Comparison of ENCODE assay signal across 8 mouse cellular contexts in the genomic region with DNA sequence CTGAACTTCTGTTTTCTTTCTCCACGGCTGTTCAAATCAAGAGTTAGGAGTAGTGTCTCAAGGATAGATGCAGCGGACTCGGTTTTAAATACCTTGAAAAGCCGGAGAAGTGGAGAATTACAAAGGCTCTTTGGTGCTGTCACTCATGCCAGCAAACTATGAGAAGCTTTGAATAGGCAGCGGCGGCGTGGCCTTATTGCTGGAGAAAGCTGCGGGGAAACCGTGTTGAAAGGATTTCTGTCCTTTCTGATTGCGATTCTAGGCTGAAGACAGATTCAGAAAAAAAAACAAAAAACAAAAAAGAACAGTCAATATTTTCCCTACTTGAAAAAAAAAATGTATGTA. TPM values are rescaled to one million over a fixed set of nuclear protein-coding genes. Genes with fewer than 3 reads are reported as not detected.
A peak's percentile ranks its signal among the peaks of the same experiment; 100 is the strongest.
DNase-seq lines count a peak whose midpoint lies in the region; ATAC-seq and TF ChIP-seq lines count a peak whose summit lies in the region.

No protein-coding gene starts in this region.

- TF ChIP-seq CTCF in hindbrain, postnatal 0 days (IDR thresholded peaks at IDR 0.05; ENCODE audit: low read depth) = no peak

- no peak for ATAC-seq in kidney, embryonic 16.5 days (ENCODE audit: low FRiP score, low TSS enrichment)
- ATAC-seq in hindbrain, postnatal 0 days = no peak; the same call in 1 of the 2 replicates
- peak; percentile 53 for ATAC-seq in midbrain, embryonic 15.5 days (replicated peaks)

- H3K4me1 ChIP-seq in kidney, embryonic 16.5 days (ENCODE audit: insufficient read depth, low read length) = peaks cover 28% of the 10 kb centered on the region
- H3K4me1 ChIP-seq in embryonic facial prominence, embryonic 10.5 days = peaks cover 26% of the 10 kb centered on the region
- peaks cover 22% of the 10 kb centered on the region for H3K4me1 ChIP-seq in hindbrain, postnatal 0 days (ENCODE audit: insufficient read depth, low read length)
- peaks cover 31% of the 10 kb centered on the region for H3K4me1 ChIP-seq in midbrain, embryonic 15.5 days

- H3K4me3 ChIP-seq in kidney, embryonic 16.5 days (ENCODE audit: low read length) = peak overlapping the region; percentile 83
- peak overlapping the region; percentile 83 for H3K4me3 ChIP-seq in embryonic facial prominence, embryonic 10.5 days
- H3K4me3 ChIP-seq in hindbrain, postnatal 0 days (ENCODE audit: low read length) = peak overlapping the region; percentile 74
- H3K4me3 ChIP-seq in midbrain, embryonic 15.5 days = peak overlapping the region; percentile 82

- H3K9me3 ChIP-seq in kidney, embryonic 16.5 days (ENCODE audit: low read length) = no peaks in the 10 kb centered on the region
- H3K9me3 ChIP-seq in embryonic facial prominence, embryonic 10.5 days = no peaks in the 10 kb centered on the region
- H3K9me3 ChIP-seq in hindbrain, postnatal 0 days (ENCODE audit: low read length) = no peaks in the 10 kb centered on the region
- no peaks in the 10 kb centered on the region for H3K9me3 ChIP-seq in midbrain, embryonic 15.5 days

- no peak for DNase-seq in kidney, postnatal 4 days
- no peak for DNase-seq in embryonic facial prominence, embryonic 10.5 days (ENCODE audit: low spot score)
- no peak for DNase-seq in hindbrain, postnatal 0 days (ENCODE audit: low spot score)
- no peak for DNase-seq in adrenal gland, adult 2 months
- DNase-seq in embryo, embryonic 10.5 days (ENCODE audit: low spot score) = no peak
- DNase-seq in layer of hippocampus, adult 18-20 months (ENCODE audit: low spot score in 2 of 2) = no peak

- H3K9ac ChIP-seq in kidney, embryonic 16.5 days (replicated peaks; ENCODE audit: low read length) = peak overlapping the region; percentile 92
- peak overlapping the region; percentile 72 for H3K9ac ChIP-seq in hindbrain, postnatal 0 days (replicated peaks; ENCODE audit: low read length)
- H3K9ac ChIP-seq in midbrain, embryonic 15.5 days = peak overlapping the region; percentile 88

- peaks cover 8% of the 10 kb centered on the region; the same call in 1 of the 2 replicates for H3K36me3 ChIP-seq in kidney, embryonic 16.5 days (ENCODE audit: insufficient read depth, low read length)
- peaks cover 22% of the 10 kb centered on the region for H3K36me3 ChIP-seq in embryonic facial prominence, embryonic 10.5 days (replicated peaks)
- H3K36me3 ChIP-seq in hindbrain, postnatal 0 days (ENCODE audit: insufficient read depth, low read length) = no peaks in the 10 kb centered on the region
- H3K36me3 ChIP-seq in midbrain, embryonic 15.5 days (replicated peaks) = no peaks in the 10 kb centered on the region

- WGBS in kidney, embryonic 16.5 days = 0% methylated on average over 10 of the region's 10 CpGs
- 0% methylated on average over 10 of the region's 10 CpGs for WGBS in embryonic facial prominence, embryonic 10.5 days
- WGBS in hindbrain, postnatal 0 days = under 1% methylated on average over 10 of the region's 10 CpGs
- under 1% methylated on average over 10 of the region's 10 CpGs for WGBS in midbrain, embryonic 15.5 days

- H3K4me2 ChIP-seq in kidney, embryonic 16.5 days (replicated peaks; ENCODE audit: low read depth, low read length) = peak overlapping the region; percentile 91
- H3K4me2 ChIP-seq in hindbrain, postnatal 0 days (ENCODE audit: low read depth, low read length) = peak overlapping the region; percentile 77
- H3K4me2 ChIP-seq in midbrain, embryonic 15.5 days = peak overlapping the region; percentile 75

- H3K27ac ChIP-seq in kidney, embryonic 16.5 days (ENCODE audit: low read length) = peak overlapping the region; percentile 98
- peak overlapping the region; percentile 91 for H3K27ac ChIP-seq in embryonic facial prominence, embryonic 10.5 days (replicated peaks)
- H3K27ac ChIP-seq in hindbrain, postnatal 0 days = peak overlapping the region; percentile 94
- H3K27ac ChIP-seq in midbrain, embryonic 15.5 days = peak overlapping the region; percentile 95

- no peaks in the 10 kb centered on the region for H3K27me3 ChIP-seq in kidney, embryonic 16.5 days (ENCODE audit: insufficient read depth, low read length)
- H3K27me3 ChIP-seq in embryonic facial prominence, embryonic 10.5 days (replicated peaks; ENCODE audit: low read depth, poor library complexity, severe bottlenecking) = no peaks in the 10 kb centered on the region
- no peaks in the 10 kb centered on the region for H3K27me3 ChIP-seq in hindbrain, postnatal 0 days (ENCODE audit: insufficient read depth, low read length)
- H3K27me3 ChIP-seq in midbrain, embryonic 15.5 days (replicated peaks) = no peaks in the 10 kb centered on the region

RNA-seq across cellular contexts. Expression of a gene that starts 0.4 kb away (rescaled TPM):
- polyA plus RNA-seq in kidney, embryonic 16.5 days (2015; fragmentation: Nextera tagmentation; extraction: Ambion mirVana) = 49.9 and 54.0 TPM in 2 replicates
- polyA plus RNA-seq in embryonic facial prominence, embryonic 10.5 days (2016; fragmentation: Nextera tagmentation; extraction: Ambion mirVana) = 59.9 and 60.6 TPM in 2 replicates
- 11.9 and 15.7 TPM in 2 replicates for total RNA-seq in hindbrain, postnatal 0 days (2014; rRNA removed)
- polyA plus RNA-seq in hindbrain, postnatal 0 days (2015; fragmentation: Nextera tagmentation; extraction: Ambion mirVana) = 29.3 and 30.0 TPM in 2 replicates
- 52.2 and 55.1 TPM in 2 replicates for polyA plus RNA-seq in midbrain, embryonic 15.5 days (2015; fragmentation: Nextera tagmentation; extraction: Ambion mirVana)
- total RNA-seq in adrenal gland, adult 2 months (2021) = 10 to 100 TPM; 16.3 to 20.7 TPM
- 0.40 and 0.53 TPM in 2 replicates for polyA plus RNA-seq in adrenal gland, adult 2 months (2012; rRNA removed)
- 10 to 100 TPM; 30.8 to 31.6 TPM for total RNA-seq in layer of hippocampus, adult 18-20 months (2021)

RNA-seq across cellular contexts. Expression of a gene that starts 54.3 kb away (rescaled TPM):
- 13.7 and 14.6 TPM in 2 replicates for polyA plus RNA-seq in kidney, embryonic 16.5 days (2015; fragmentation: Nextera tagmentation; extraction: Ambion mirVana)
- 15.0 and 15.6 TPM in 2 replicates for polyA plus RNA-seq in embryonic facial prominence, embryonic 10.5 days (2016; fragmentation: Nextera tagmentation; extraction: Ambion mirVana)
- 5.0 and 5.5 TPM in 2 replicates for total RNA-seq in hindbrain, postnatal 0 days (2014; rRNA removed)
- polyA plus RNA-seq in hindbrain, postnatal 0 days (2015; fragmentation: Nextera tagmentation; extraction: Ambion mirVana) = 7.2 and 7.6 TPM in 2 replicates
- 9.8 and 9.9 TPM in 2 replicates for polyA plus RNA-seq in midbrain, embryonic 15.5 days (2015; fragmentation: Nextera tagmentation; extraction: Ambion mirVana)
- total RNA-seq in adrenal gland, adult 2 months (2021) = 1 to 10 TPM; 7.0 to 8.5 TPM
- 1.1 TPM in 2 replicates for polyA plus RNA-seq in adrenal gland, adult 2 months (2012; rRNA removed)
- total RNA-seq in layer of hippocampus, adult 18-20 months (2021) = 1 to 10 TPM; 8.8 to 9.5 TPM

Comparison
In these comparisons a context has a peak if more than half of its experiments do, and no peak if none do; other contexts are left out.
1. RNA of a gene that starts 0.4 kb away (polyA plus RNA-seq): 59.9 to 60.6 TPM in embryonic facial prominence, embryonic 10.5 days, 52.2 to 55.1 TPM in midbrain, embryonic 15.5 days, 49.9 to 54.0 TPM in kidney, embryonic 16.5 days and 29.3 to 30.0 TPM in hindbrain, postnatal 0 days; 0.40 to 0.53 TPM in adrenal gland, adult 2 months; every median in the first group is over 10 times any median in the second.
2. Peak in every context shown above with its lines, with median percentiles within 50 percentile points of each other: H3K27ac ChIP-seq, H3K4me2 ChIP-seq, H3K4me3 ChIP-seq and H3K9ac ChIP-seq.